Comparison of ENCODE assay signal across 8 mouse cellular contexts in the genomic region with DNA sequence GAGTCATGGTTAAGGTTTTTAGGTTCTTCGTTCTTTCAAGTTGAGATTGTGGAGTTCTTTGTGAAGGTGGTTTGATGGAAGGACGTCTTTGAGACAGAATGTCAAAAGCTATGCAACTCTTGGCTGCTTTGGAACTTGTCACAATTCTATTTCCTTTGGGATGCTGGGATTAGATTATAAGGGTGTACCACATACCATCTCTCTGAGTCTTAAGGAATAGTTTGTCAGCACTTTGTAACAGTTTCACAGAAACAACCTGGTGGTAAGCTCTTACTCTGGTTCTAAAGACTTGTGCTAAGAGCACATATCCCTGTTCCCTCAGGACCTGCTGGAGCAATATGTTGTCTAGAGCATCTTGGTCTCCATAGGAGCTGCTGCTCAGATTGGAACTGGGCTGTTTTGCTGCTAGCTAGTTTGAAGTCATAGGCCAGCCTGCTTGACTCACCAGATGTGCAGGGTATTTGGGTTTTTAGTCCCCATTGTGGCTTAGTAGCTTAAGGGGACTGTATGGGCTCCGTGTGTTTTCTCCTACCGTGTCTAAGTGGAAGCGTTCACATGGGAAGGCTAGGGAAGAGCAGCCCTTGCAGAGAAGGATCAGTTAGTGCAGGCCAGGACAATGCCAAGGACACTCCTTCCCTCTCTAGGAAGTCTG. TPM values are rescaled to one million over a fixed set of nuclear protein-coding genes. Genes with fewer than 3 reads are reported as not detected.
DNase-seq lines count a peak whose midpoint lies in the region; ATAC-seq and TF ChIP-seq lines count a peak whose summit lies in the region.

No protein-coding gene starts in this region.

- peaks cover 77% of the 10 kb centered on the region for H3K79me3 ChIP-seq in C2C12 (ENCODE audit: low read depth)

- intact Hi-C loops in gastrocnemius, adult 2 months (cut with DNase I) = loop anchor here (2.0 kb wide), 1 partner anchor 43 kb away; a partner anchor contains a TSS
- intact Hi-C loops in gastrocnemius, postnatal 36 days (cut with DNase I) = no loop called here
- intact Hi-C loops in left cerebral cortex, postnatal 25 days (cut with DNase I) = no loop called here

- peak overlapping the region; percentile 98 for H3K9ac ChIP-seq in forebrain, embryonic 13.5 days
- peak overlapping the region; percentile 14; the same call in 1 of the 2 replicates for H3K9ac ChIP-seq in liver, embryonic 14.5 days (replicated peaks)

- peak overlapping the region; percentile 92 for H3K4me2 ChIP-seq in forebrain, embryonic 13.5 days
- peak overlapping the region; percentile 86 for H3K4me2 ChIP-seq in liver, embryonic 14.5 days (ENCODE audit: low read depth)

- no peak for ATAC-seq in forebrain, embryonic 13.5 days
- no peak for ATAC-seq in liver, embryonic 14.5 days (ENCODE audit: insufficient read depth)

- no peaks in the 10 kb centered on the region for H3K9me3 ChIP-seq in forebrain, embryonic 13.5 days (replicated peaks)
- H3K9me3 ChIP-seq in liver, embryonic 14.5 days (ENCODE audit: control insufficient read depth, low read length) = no peaks in the 10 kb centered on the region

- no peak for TF ChIP-seq EP300 in liver, embryonic 14.5 days (IDR thresholded peaks at IDR 0.05; ENCODE audit: low read depth)

- peaks cover 30% of the 10 kb centered on the region for H3K36me3 ChIP-seq in C2C12 (ENCODE audit: control insufficient read depth, insufficient read depth)
- H3K36me3 ChIP-seq in forebrain, embryonic 13.5 days (ENCODE audit: poor library complexity, severe bottlenecking) = peaks cover 9% of the 10 kb centered on the region; the same call in 1 of the 2 replicates
- H3K36me3 ChIP-seq in liver, embryonic 14.5 days (replicated peaks; ENCODE audit: control insufficient read depth, insufficient read depth, low read depth) = no peaks in the 10 kb centered on the region

- H3K27ac ChIP-seq in gastrocnemius, adult 2 months = peak overlapping the region; percentile 99
- no peak overlapping the region for H3K27ac ChIP-seq in forebrain, embryonic 13.5 days
- no peak overlapping the region for H3K27ac ChIP-seq in liver, embryonic 14.5 days

- DNase-seq in gastrocnemius, adult 2 months = no peak
- no peak for DNase-seq in gastrocnemius, postnatal 36 days
- no peak for DNase-seq in liver, embryonic 14.5 days (ENCODE audit: low read depth in 3 of 3, low spot score in 3 of 3)
- no peak for DNase-seq in T-cell, adult 2 months (ENCODE audit: low spot score)
- no peak for DNase-seq in MN1 (ENCODE audit: low spot score)
- DNase-seq in left cerebral cortex, postnatal 25 days (ENCODE audit: low spot score in 2 of 2) = no peak

- no peak for TF ChIP-seq CTCF in gastrocnemius, adult 2 months (IDR thresholded peaks at IDR 0.05)
- TF ChIP-seq CTCF in C2C12 (IDR thresholded peaks at IDR 0.05; ENCODE audit: control insufficient read depth, insufficient read depth, insufficient read length) = no peak
- no peak for TF ChIP-seq CTCF in liver, embryonic 14.5 days (IDR thresholded peaks at IDR 0.05; ENCODE audit: low read depth)

- peaks cover 95% of the 10 kb centered on the region for H3K79me2 ChIP-seq in C2C12 (ENCODE audit: control insufficient read depth, insufficient read depth)

- H3K27me3 ChIP-seq in C2C12 (ENCODE audit: control insufficient read depth, insufficient read depth, insufficient read length) = no peaks in the 10 kb centered on the region
- H3K27me3 ChIP-seq in forebrain, embryonic 13.5 days = no peaks in the 10 kb centered on the region
- H3K27me3 ChIP-seq in liver, embryonic 14.5 days (ENCODE audit: control insufficient read depth, insufficient read depth, low read length) = no peaks in the 10 kb centered on the region

- H3K4me3 ChIP-seq in gastrocnemius, adult 2 months = peak overlapping the region; percentile 99
- H3K4me3 ChIP-seq in C2C12 (ENCODE audit: insufficient read depth, poor library complexity, severe bottlenecking) = no peak overlapping the region
- H3K4me3 ChIP-seq in forebrain, embryonic 13.5 days = peak overlapping the region; percentile 97
- H3K4me3 ChIP-seq in liver, embryonic 14.5 days (ENCODE audit: insufficient read depth in 1 of 2, low read depth in 2 of 2, low read length in 2 of 2) = peak overlapping the region in 1 of 2 experiments; percentile 96; a peak in 2 of 4 replicates

- peaks cover 41% of the 10 kb centered on the region for H3K4me1 ChIP-seq in forebrain, embryonic 13.5 days
- H3K4me1 ChIP-seq in liver, embryonic 14.5 days (replicated peaks; ENCODE audit: control insufficient read depth in 2 of 2, insufficient read depth in 2 of 2, low read length in 1 of 2) = peaks cover 21 to 36% of the 10 kb centered on the region in 2 experiments

- WGBS in forebrain, embryonic 13.5 days = 61% methylated on average over 5 of the region's 5 CpGs
- WGBS in liver, embryonic 14.5 days (ENCODE audit: insufficient replicate concordance) = 64% methylated on average over 5 of the region's 5 CpGs

- peak overlapping the region; percentile 41 for H3ac ChIP-seq in C2C12 (ENCODE audit: control insufficient read depth, insufficient read length, low read depth)

TF ChIP-seq in C2C12, 6 proteins besides CTCF, POLR2A, EP300 and RAD21:
- TF ChIP-seq CEBPB (IDR thresholded peaks at IDR 0.05; ENCODE audit: low read depth) (no peak), USF1 (IDR thresholded peaks at IDR 0.05; ENCODE audit: low read depth) (no peak)
TF ChIP-seq in C2C12: peak in this region for 0.

RNA-seq across cellular contexts. Expression of a gene that starts 1.7 kb away (rescaled TPM):
- total RNA-seq in gastrocnemius, adult 2 months (2021) = 1 to 10 TPM; 4.9 to 7.1 TPM
- total RNA-seq in gastrocnemius, postnatal 36 days (2021) = 1 to 10 TPM; 5.1 to 6.3 TPM
- 7.9 TPM for polyA plus RNA-seq in C2C12 (2012; fragmentation: generic; extraction: Trizol)
- polyA plus RNA-seq in forebrain, embryonic 13.5 days (2015; fragmentation: Nextera tagmentation; extraction: Ambion mirVana) = 17.6 and 19.0 TPM in 2 replicates
- 2.9 and 3.1 TPM in 2 replicates for polyA plus RNA-seq in liver, embryonic 14.5 days (2012; rRNA removed)
- 3.0 and 4.7 TPM in 2 replicates for polyA plus RNA-seq in liver, embryonic 14.5 days (2014; fragmentation: Nextera tagmentation; extraction: Ambion mirVana)
- total RNA-seq in left cerebral cortex, postnatal 25 days (2021) = 10 to 100 TPM in 1 of 2 experiments, 1 to 10 TPM in 1; 9.8 to 10.5 TPM

RNA-seq across cellular contexts. Expression of a gene that starts 42.6 kb away (rescaled TPM):
- total RNA-seq in gastrocnemius, adult 2 months (2021) = 10 to 100 TPM; 31.8 to 55.6 TPM
- 10 to 100 TPM; 38.5 to 42.1 TPM for total RNA-seq in gastrocnemius, postnatal 36 days (2021)
- polyA plus RNA-seq in C2C12 (2012; fragmentation: generic; extraction: Trizol) = 11.1 TPM
- polyA plus RNA-seq in forebrain, embryonic 13.5 days (2015; fragmentation: Nextera tagmentation; extraction: Ambion mirVana) = 49.8 and 51.4 TPM in 2 replicates
- 17.2 and 19.8 TPM in 2 replicates for polyA plus RNA-seq in liver, embryonic 14.5 days (2012; rRNA removed)
- 18.0 and 19.3 TPM in 2 replicates for polyA plus RNA-seq in liver, embryonic 14.5 days (2014; fragmentation: Nextera tagmentation; extraction: Ambion mirVana)
- total RNA-seq in left cerebral cortex, postnatal 25 days (2021) = 10 to 100 TPM; 36.3 to 44.6 TPM

RNA-seq across cellular contexts. Expression of a gene that starts 42.7 kb away (rescaled TPM):
- 10 to 100 TPM; 15.5 to 15.6 TPM for total RNA-seq in gastrocnemius, adult 2 months (2021)
- 10 to 100 TPM; 10.8 to 11.5 TPM for total RNA-seq in gastrocnemius, postnatal 36 days (2021)
- polyA plus RNA-seq in C2C12 (2012; fragmentation: generic; extraction: Trizol) = 15.8 TPM
- polyA plus RNA-seq in forebrain, embryonic 13.5 days (2015; fragmentation: Nextera tagmentation; extraction: Ambion mirVana) = 19.1 and 19.2 TPM in 2 replicates
- 8.9 and 12.8 TPM in 2 replicates for polyA plus RNA-seq in liver, embryonic 14.5 days (2012; rRNA removed)
- 14.1 and 16.1 TPM in 2 replicates for polyA plus RNA-seq in liver, embryonic 14.5 days (2014; fragmentation: Nextera tagmentation; extraction: Ambion mirVana)
- 10 to 100 TPM; 19.5 to 22.0 TPM for total RNA-seq in left cerebral cortex, postnatal 25 days (2021)
